Mouse (Mus musculus) MEL (cell line): ENCODE results near the gene Hist1h2ba. TPM values are rescaled to one million over a fixed set of nuclear protein-coding genes. Genes with fewer than 3 reads are reported as not detected.

Source experiments
- DNase-seq: peaks from one replicate; pipeline ENCODE4 v3.0.0; 2011; ENCODE audit warnings: low read depth, low spot score
- H3K27ac ChIP-seq: 2 replicates; pipeline ENCODE4 v1.5.1; 2012; ENCODE audit warnings: low read depth, mild to moderate bottlenecking, control low read depth, low read length, moderate library complexity; ENCODE audit not compliant: control insufficient read depth
- H3K27me3 ChIP-seq, 2 experiments: fragments of 150-350 bp in 1 of 2; sonication (generic) in 1 of 2; 2 replicates each; pipeline ENCODE4 v1.6.1; 2012; ENCODE audit warnings: low read length in 2 of 2, mild to moderate bottlenecking in 2 of 2, improper control_type of control experiment in 1 of 2, moderate library complexity in 1 of 2; ENCODE audit not compliant: insufficient read depth in 2 of 2, control insufficient read depth in 1 of 2
- H3K36me3 ChIP-seq, 2 experiments: 2 replicates each; pipeline ENCODE4 v1.6.1; 2012 to 2014; ENCODE audit warnings: low read length in 2 of 2, improper control_type of control experiment in 1 of 2, inconsistent platforms in 1 of 2, mild to moderate bottlenecking in 1 of 2; ENCODE audit not compliant: insufficient read depth in 2 of 2, control insufficient read depth in 1 of 2
- H3K4me1 ChIP-seq, 2 experiments: fragments of 150-350 bp in 1 of 2; sonication (generic) in 1 of 2; 2 replicates each; pipeline ENCODE4 v1.6.1; 2012; ENCODE audit warnings: low read length in 2 of 2, improper control_type of control experiment in 1 of 2, mild to moderate bottlenecking in 1 of 2; ENCODE audit not compliant: insufficient read depth in 2 of 2, control insufficient read depth in 1 of 2
- H3K4me3 ChIP-seq, 2 experiments: fragments of 150-350 bp in 1 of 2; sonication (generic) in 1 of 2; 2 replicates each; pipeline ENCODE4 v1.5.1; 2012; ENCODE audit warnings: low read depth in 2 of 2, low read length in 2 of 2, mild to moderate bottlenecking in 2 of 2, moderate library complexity in 2 of 2, control low read depth in 1 of 2, improper control_type of control experiment in 1 of 2; ENCODE audit not compliant: control insufficient read depth in 1 of 2, insufficient read depth in 1 of 2
- H3K79me2 ChIP-seq: 2 replicates; pipeline ENCODE4 v1.6.1; 2012; ENCODE audit warnings: mild to moderate bottlenecking, low read length, moderate library complexity; ENCODE audit not compliant: control insufficient read depth, poor library complexity, insufficient read depth
- H3K9ac ChIP-seq: 2 replicates; pipeline ENCODE4 v1.6.1; 2012; ENCODE audit warnings: low read depth, mild to moderate bottlenecking, control low read depth, low read length, moderate library complexity; ENCODE audit not compliant: control insufficient read depth, poor library complexity, severe bottlenecking
- H3K9me3 ChIP-seq: fragments of 150-350 bp; sonication (generic); replicated peaks from 2 replicates; pipeline ENCODE4 v1.6.1; 2012; ENCODE audit warnings: mild to moderate bottlenecking, low read length, improper control_type of control experiment, moderate library complexity; ENCODE audit not compliant: insufficient read depth
- CHD1 ChIP-seq: IDR thresholded peaks from 2 replicates; pipeline ENCODE4 v1.6.1; 2012; ENCODE audit warnings: low read depth, mild to moderate bottlenecking, inconsistent platforms, low read length, improper control_type of control experiment
- CHD2 ChIP-seq: IDR thresholded peaks from 2 replicates; pipeline ENCODE4 v1.6.1; 2011; ENCODE audit warnings: low read length, improper control_type of control experiment
- CTCF ChIP-seq, 3 experiments: IDR thresholded peaks in 2 of 3; conservative IDR thresholded peaks in 1 of 3; 2 replicates each; pipeline ENCODE4 v1.5.1; 2011 to 2012; ENCODE audit warnings: low read length in 3 of 3, low read depth in 2 of 3, mild to moderate bottlenecking in 2 of 3, improper control_type of control experiment in 1 of 3, inconsistent platforms in 1 of 3, mixed read lengths in 1 of 3, moderate library complexity in 1 of 3; ENCODE audit not compliant: control insufficient read depth in 1 of 3, insufficient read depth in 1 of 3, poor library complexity in 1 of 3, severe bottlenecking in 1 of 3
- E2F4 ChIP-seq: IDR thresholded peaks from 2 replicates; pipeline ENCODE4 v1.6.1; 2011; ENCODE audit warnings: low read depth, low read length, improper control_type of control experiment, borderline replicate concordance
- GABPA ChIP-seq: IDR thresholded peaks from 2 replicates; pipeline ENCODE4 v1.6.1; 2012; ENCODE audit warnings: low read depth, mild to moderate bottlenecking, inconsistent platforms, low read length, improper control_type of control experiment, moderate library complexity
- HCFC1 ChIP-seq: IDR thresholded peaks from 2 replicates; pipeline ENCODE4 v1.6.1; 2012; ENCODE audit warnings: low read depth, mild to moderate bottlenecking, inconsistent platforms, low read length, improper control_type of control experiment, moderate library complexity
- JUND ChIP-seq: IDR thresholded peaks from 2 replicates; pipeline ENCODE4 v1.6.1; 2011; ENCODE audit warnings: low read depth, mild to moderate bottlenecking, improper control_type of control experiment, low read length
- MAX ChIP-seq: IDR thresholded peaks from 2 replicates; pipeline ENCODE4 v1.6.1; 2011; ENCODE audit warnings: low read length, improper control_type of control experiment
- MEF2A ChIP-seq: IDR thresholded peaks from 2 replicates; pipeline ENCODE4 v1.6.1; 2014; ENCODE audit warnings: low read depth, mild to moderate bottlenecking, inconsistent platforms, low read length, improper control_type of control experiment; ENCODE audit not compliant: poor library complexity, insufficient replicate concordance, severe bottlenecking; ENCODE audit errors: extremely low read depth
- MYB ChIP-seq: IDR thresholded peaks from 2 replicates; pipeline ENCODE4 v1.6.1; 2011; ENCODE audit warnings: mild to moderate bottlenecking, low read depth, low read length, improper control_type of control experiment
- POLR2A ChIP-seq, 2 experiments: IDR thresholded peaks; 2 replicates each; pipeline ENCODE4 v1.6.1; 2011 to 2012; ENCODE audit warnings: low read length in 2 of 2, mild to moderate bottlenecking in 2 of 2, control low read depth in 1 of 2, improper control_type of control experiment in 1 of 2, low read depth in 1 of 2, moderate library complexity in 1 of 2; ENCODE audit not compliant: control insufficient read depth in 1 of 2, insufficient read depth in 1 of 2, poor library complexity in 1 of 2
- POLR2AphosphoS2 ChIP-seq: IDR thresholded peaks from 2 replicates; pipeline ENCODE4 v1.6.1; 2011; ENCODE audit warnings: low read length, improper control_type of control experiment
- RAD21 ChIP-seq: IDR thresholded peaks from 2 replicates; pipeline ENCODE4 v1.6.1; 2011; ENCODE audit warnings: mild to moderate bottlenecking, low read depth, low read length, improper control_type of control experiment
- SIN3A ChIP-seq: IDR thresholded peaks from 2 replicates; pipeline ENCODE4 v1.6.1; 2012; ENCODE audit warnings: low read length, improper control_type of control experiment, inconsistent platforms
- TAL1 ChIP-seq: IDR thresholded peaks from 2 replicates; pipeline ENCODE4 v1.6.1; 2012; ENCODE audit warnings: mild to moderate bottlenecking, inconsistent platforms, low read length, moderate library complexity, mixed read lengths
- TCF12 ChIP-seq: IDR thresholded peaks from 2 replicates; pipeline ENCODE4 v1.6.1; 2014; ENCODE audit warnings: low read depth, mild to moderate bottlenecking, inconsistent platforms, low read length, improper control_type of control experiment, moderate library complexity
- USF1 ChIP-seq: IDR thresholded peaks from 2 replicates; pipeline ENCODE4 v1.6.1; 2014; ENCODE audit warnings: low read depth, mild to moderate bottlenecking, inconsistent platforms, low read length, improper control_type of control experiment, moderate library complexity
- USF2 ChIP-seq, 2 experiments: IDR thresholded peaks; 2 replicates each; pipeline ENCODE4 v1.6.1; 2011 to 2012; ENCODE audit warnings: improper control_type of control experiment in 2 of 2, low read length in 2 of 2, borderline replicate concordance in 1 of 2, inconsistent platforms in 1 of 2, low read depth in 1 of 2, mild to moderate bottlenecking in 1 of 2; ENCODE audit not compliant: insufficient read depth in 1 of 2
- ZC3H11A ChIP-seq: IDR thresholded peaks from 2 replicates; pipeline ENCODE4 v1.6.1; 2012; ENCODE audit warnings: low read depth, mild to moderate bottlenecking, inconsistent platforms, low read length, improper control_type of control experiment
- ZMIZ1 ChIP-seq: IDR thresholded peaks from 2 replicates; pipeline ENCODE4 v1.6.1; 2012; ENCODE audit warnings: low read depth, mild to moderate bottlenecking, inconsistent platforms, low read length, improper control_type of control experiment, moderate library complexity
- polyA plus RNA-seq, 2 experiments: library from polyadenylated mRNA; stranded (reverse) in 1 of 2; unstranded in 1 of 2; fragments of >175 nt in 1 of 2; fragments of >200 nt in 1 of 2; gene quantifications; 2 replicates each; pipeline versions ENCODE4 v1.2.1 to v1.2.4; 2012; ENCODE audit warnings: low replicate concordance in 2 of 2, low read depth in 1 of 2; ENCODE audit not compliant: insufficient read length in 2 of 2, insufficient read depth in 1 of 2, missing spikeins in 1 of 2
- total RNA-seq: library from RNA; depleted of rRNA; stranded (reverse); fragments of 300-350 nt; gene quantifications from 2 replicates; pipeline ENCODE4 v1.2.3, GENCODE M21; 2012

Gene Hist1h2ba
- total and polyA plus RNA-seq, 3 experiments, result 0.58 TPM; not detected in 2

DNA sequence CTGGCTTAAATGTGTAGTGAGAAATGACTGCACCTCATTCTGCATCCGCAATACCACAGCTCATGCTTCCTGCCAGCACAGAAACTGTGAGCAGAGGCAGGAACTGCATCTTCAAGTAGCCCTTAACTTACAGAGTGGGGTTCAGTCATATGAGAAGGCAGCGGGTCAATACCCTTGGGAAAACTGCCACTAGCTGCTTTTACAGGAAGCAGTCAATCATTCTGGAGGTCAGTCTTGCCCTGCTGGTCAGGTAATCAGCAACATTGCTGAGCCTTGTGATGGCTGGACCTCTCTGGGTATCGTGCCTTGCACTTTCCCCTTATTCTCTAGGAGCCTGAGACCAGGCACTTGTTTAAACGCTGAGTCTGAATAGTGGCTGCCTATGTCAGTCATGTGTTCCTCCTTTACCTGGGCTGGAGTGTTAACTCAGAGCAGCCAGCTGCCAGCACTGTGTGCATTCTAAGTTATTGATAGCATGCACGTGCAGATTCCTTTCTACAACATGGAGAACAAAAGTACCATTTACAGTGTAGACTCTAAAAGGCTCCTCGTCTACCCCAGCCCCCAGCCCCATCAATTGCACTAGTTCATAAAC, 44.8 kb downstream of the Hist1h2ba start:
- Histone ChIP-seq H3K9me3 (no peaks in the 10 kb centered on the region), H3K79me2 (no peaks in the 10 kb centered on the region), H3K4me1 (peaks cover 3 to 6% of the 10 kb centered on the region in 2 experiments; a peak in 2 of 4 replicates), H3K36me3 (peaks cover 0 to 7% of the 10 kb centered on the region in 2 experiments; a peak in 2 of 4 replicates), H3K27ac (no peak overlapping the region), H3K9ac (no peak overlapping the region), H3K27me3 (peaks cover 0 to 2% of the 10 kb centered on the region in 2 experiments; a peak in 1 of 4 replicates), H3K4me3 (no peak overlapping the region)
- no peak for DNase-seq
- no peak for TF ChIP-seq TCF12
- no peak for TF ChIP-seq USF1

DNA sequence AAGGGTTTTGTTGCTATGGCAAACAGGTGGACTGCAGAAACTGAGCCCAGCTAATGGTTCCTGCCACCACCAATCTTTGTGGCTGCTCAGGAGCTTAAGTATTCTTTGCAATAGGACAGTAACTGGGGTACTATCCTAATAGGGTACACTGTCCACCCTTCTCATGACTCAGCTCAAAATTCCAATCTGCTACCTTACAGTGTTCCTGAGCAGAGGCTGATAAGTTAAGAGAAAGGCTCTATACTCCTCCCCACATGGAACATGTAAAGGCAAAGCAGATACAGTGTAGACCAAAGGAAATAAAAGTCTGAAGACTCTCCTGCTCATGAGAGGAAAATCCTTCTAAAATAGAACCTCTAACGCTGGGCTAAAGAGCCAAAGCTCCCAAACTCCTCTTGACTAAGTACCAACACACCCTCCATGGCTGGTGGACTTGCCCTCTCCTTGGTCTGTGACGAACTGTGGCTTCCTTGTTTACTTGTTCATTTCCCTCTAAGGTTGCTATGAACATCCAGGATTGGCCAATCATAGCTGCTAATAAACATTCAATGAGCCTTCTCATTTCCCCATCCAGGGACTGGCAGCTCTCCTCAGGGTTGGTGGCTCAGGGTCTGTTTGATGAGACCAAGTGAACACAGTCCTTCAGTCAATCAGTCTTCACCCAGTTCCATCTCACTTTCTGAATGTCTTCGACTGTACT, 46.8 kb downstream of the Hist1h2ba start:
- no peaks in the 10 kb centered on the region for H3K79me2 ChIP-seq
- no peak for DNase-seq
- no peak overlapping the region for H3K27ac ChIP-seq
- peaks cover 0 to 2% of the 10 kb centered on the region in 2 experiments; a peak in 2 of 4 replicates for H3K36me3 ChIP-seq
- H3K4me3 ChIP-seq, result no peak overlapping the region
- no peaks in the 10 kb centered on the region for H3K9me3 ChIP-seq
- H3K9ac ChIP-seq, result no peak overlapping the region
- TF ChIP-seq MAX (no peak), SIN3A (no peak), CHD2 (no peak), ZC3H11A (no peak), MEF2A (no peak), GABPA (no peak), E2F4 (no peak), CHD1 (no peak), CTCF (IDR thresholded peaks at IDR 0.05 in 2 of 3, conservative IDR thresholded peaks at IDR 0.05 in 1 of 3; ENCODE audit: control insufficient read depth in 1 of 3, insufficient read depth in 1 of 3, low read depth in 2 of 3, low read length in 3 of 3, poor library complexity in 1 of 3, severe bottlenecking in 1 of 3) (no peak), RAD21 (no peak), POLR2AphosphoS2 (no peak), TAL1 (no peak), HCFC1 (no peak), USF2 (IDR thresholded peaks at IDR 0.05; ENCODE audit: borderline replicate concordance in 1 of 2, insufficient read depth in 1 of 2, low read depth in 1 of 2, low read length in 2 of 2) (no peak), MYB (no peak), POLR2A (IDR thresholded peaks at IDR 0.05; ENCODE audit: control insufficient read depth in 1 of 2, insufficient read depth in 1 of 2, low read depth in 1 of 2, low read length in 2 of 2, poor library complexity in 1 of 2) (no peak), ZMIZ1 (no peak), JUND (no peak)
- H3K4me1 ChIP-seq, result peaks cover 0 to 2% of the 10 kb centered on the region in 2 experiments; a peak in 1 of 4 replicates
- peaks cover 0 to 2% of the 10 kb centered on the region in 2 experiments; a peak in 1 of 4 replicates for H3K27me3 ChIP-seq
